ENCODE assay signal across 9 mouse cellular contexts in genomic region chr1:87573800-87574215, GRCm38 (mm10). TPM values are rescaled to one million over a fixed set of nuclear protein-coding genes. Genes with fewer than 3 reads are reported as not detected.
DNase-seq lines count a peak whose midpoint lies in the region; ATAC-seq lines count a peak whose summit lies in the region.
"Had no signal": no experiment of that assay in that cellular context is flagged by ENCODE, and none has a peak within 500 bp of the region (broad histone marks: within the 10 kb centered on the region; RNA-seq: fewer than 3 reads in every experiment).

TSS of gene Ngef (minus strand) at chr1:87573870.

- H3K9me3 ChIP-seq in forebrain, embryonic 14.5 days (replicated peaks; ENCODE audit: control insufficient read depth, low read length): no peaks in the 10 kb centered on the region

- H3K9ac ChIP-seq in forebrain, embryonic 14.5 days (ENCODE audit: low read length): no peak within 1 kb of the TSS

- no peak within 1 kb of the TSS for H3K4me3 ChIP-seq in forebrain, embryonic 14.5 days (ENCODE audit: low read depth, low read length)

- ATAC-seq in forebrain, embryonic 14.5 days: peak; percentile 16; the same call in 1 of the 2 replicates

- peaks cover 12% of the 10 kb centered on the region for H3K4me1 ChIP-seq in forebrain, embryonic 14.5 days (ENCODE audit: control insufficient read depth, insufficient read depth, low read length)

- no peaks in the 10 kb centered on the region for H3K36me3 ChIP-seq in forebrain, embryonic 14.5 days (ENCODE audit: control insufficient read depth, insufficient read depth, low read length)

- peak; percentile 27 for DNase-seq in adrenal gland, adult 2 months
- no peak for DNase-seq in adrenal gland, postnatal 14 days
- DNase-seq in forebrain, embryonic 14.5 days (ENCODE audit: low spot score): no peak
- DNase-seq in layer of hippocampus, postnatal 10 days (ENCODE audit: low spot score in 2 of 2): no peak
- peak; percentile 77 for DNase-seq in lung, postnatal 10 days
- DNase-seq in c-Kit-positive CD71-positive TER-119-positive erythroid progenitor cells, embryonic 14.5 days (ENCODE audit: low spot score): no peak
- DNase-seq in thymus, postnatal 10 days (ENCODE audit: low spot score in 2 of 2): no peak
- no peak for DNase-seq in spleen, postnatal 14 days (ENCODE audit: low spot score in 2 of 2)

- H3K27me3 ChIP-seq in forebrain, embryonic 14.5 days (replicated peaks; ENCODE audit: control insufficient read depth, insufficient read depth, low read length): no peaks in the 10 kb centered on the region

- H3K4me2 ChIP-seq in forebrain, embryonic 14.5 days (ENCODE audit: low read length): no peak within 1 kb of the TSS

- WGBS in forebrain, embryonic 14.5 days: 78% methylated on average over 6 of the region's 6 CpGs

- H3K27ac ChIP-seq in forebrain, embryonic 14.5 days (ENCODE audit: low read depth, low read length): no peak within 1 kb of the TSS; the same call in 1 of the 2 replicates

RNA-seq across cellular contexts. Expression of gene Ngef, which starts in this region (rescaled TPM):
- under 1 TPM; 0.14 to 0.41 TPM for total RNA-seq in adrenal gland, adult 2 months (2021)
- 0.29 and 0.39 TPM in 2 replicates for polyA plus RNA-seq in adrenal gland, adult 2 months (2012; rRNA removed)
- total RNA-seq in adrenal gland, postnatal 14 days (2021): 0.64 and 3.6 TPM in 2 replicates
- polyA plus RNA-seq in forebrain, embryonic 14.5 days (2014; fragmentation: Nextera tagmentation; extraction: Ambion mirVana): 8.0 and 13.8 TPM in 2 replicates
- total RNA-seq in layer of hippocampus, postnatal 10 days (2021): 10 to 100 TPM; 70.8 to 76.4 TPM
- total RNA-seq: hematopoietic stem cell, adult 5-6 weeks had no signal

Comparison
In these comparisons a context has a peak if more than half of its experiments do, and no peak if none do; other contexts are left out.
1. RNA of gene Ngef (total RNA-seq): 70.8 to 76.4 TPM in layer of hippocampus, postnatal 10 days; 0.64 to 3.6 TPM in adrenal gland, postnatal 14 days and 0.14 to 0.41 TPM in adrenal gland, adult 2 months; every median in the first group is over 10 times any median in the second.
2. Peak in DNase-seq in adrenal gland, adult 2 months; RNA of the gene not detected or under 1 TPM.